Mouse (Mus musculus) ES-E14 (cell line): ENCODE results near the gene Sdc4. TPM values are rescaled to one million over a fixed set of nuclear protein-coding genes. Genes with fewer than 3 reads are reported as not detected.
A peak's percentile ranks its signal among the peaks of the same experiment; 100 is the strongest.

Experiments
- DNase-seq: peaks from one replicate; pipeline ENCODE4 v3.0.0-alpha.2; 2013; ENCODE audit warnings: low read depth, low spot score
- H3K27ac ChIP-seq: 2 replicates; pipeline ENCODE4 v1.5.1; 2012; ENCODE audit warnings: low read depth, mild to moderate bottlenecking, low read length, moderate library complexity, mixed read lengths; ENCODE audit not compliant: poor library complexity, insufficient read depth, severe bottlenecking
- H3K36me3 ChIP-seq: 2 replicates; pipeline ENCODE4 v1.6.1; 2012; ENCODE audit warnings: mild to moderate bottlenecking, low read length, moderate library complexity, mixed read lengths; ENCODE audit not compliant: control insufficient read depth, poor library complexity, insufficient read depth, severe bottlenecking
- H3K4me1 ChIP-seq, 2 experiments: fragments of 150-350 bp in 1 of 2; sonication (generic) in 1 of 2; 2 replicates each; pipeline ENCODE4 v1.6.1; 2012; ENCODE audit warnings: low read length in 2 of 2, mild to moderate bottlenecking in 1 of 2, mixed read lengths in 1 of 2; ENCODE audit not compliant: control insufficient read depth in 2 of 2, insufficient read depth in 2 of 2, poor library complexity in 1 of 2
- H3K4me3 ChIP-seq, 2 experiments: fragments of 150-350 bp in 1 of 2; sonication (generic) in 1 of 2; 2 replicates each; pipeline ENCODE4 v1.5.1; 2012; ENCODE audit warnings: low read length in 2 of 2, low read depth in 1 of 2, mild to moderate bottlenecking in 1 of 2, mixed read lengths in 1 of 2; ENCODE audit not compliant: insufficient read depth in 1 of 2, poor library complexity in 1 of 2, severe bottlenecking in 1 of 2
- H3K9ac ChIP-seq: 2 replicates; pipeline ENCODE4 v1.6.1; 2012; ENCODE audit warnings: low read depth, mild to moderate bottlenecking, low read length, mixed read lengths; ENCODE audit not compliant: poor library complexity, insufficient read depth, severe bottlenecking
- H3K9me3 ChIP-seq: fragments of 150-350 bp; sonication (generic); 2 replicates; pipeline ENCODE4 v1.6.1; 2012; ENCODE audit warnings: low read depth, mild to moderate bottlenecking, low read length; ENCODE audit not compliant: control insufficient read depth, insufficient read depth
- CHD2 ChIP-seq: IDR thresholded peaks from 2 replicates; pipeline ENCODE4 v1.6.1; 2014; ENCODE audit warnings: mild to moderate bottlenecking, low read depth, low read length, inconsistent platforms
- HCFC1 ChIP-seq: IDR thresholded peaks from 2 replicates; pipeline ENCODE4 v1.6.1; 2012; ENCODE audit warnings: low read length, inconsistent platforms, borderline replicate concordance; ENCODE audit not compliant: insufficient read depth
- MAFK ChIP-seq: IDR thresholded peaks from 2 replicates; pipeline ENCODE4 v1.6.1; 2014; ENCODE audit warnings: mild to moderate bottlenecking, low read depth, low read length, inconsistent platforms; ENCODE audit not compliant: insufficient read depth
- ZC3H11A ChIP-seq: IDR thresholded peaks from 2 replicates; pipeline ENCODE4 v1.6.1; 2012; ENCODE audit warnings: low read depth, mild to moderate bottlenecking, inconsistent platforms, low read length, borderline replicate concordance
- ZNF384 ChIP-seq: IDR thresholded peaks from 2 replicates; pipeline ENCODE4 v1.6.1; 2012; ENCODE audit warnings: low read depth, low read length, inconsistent platforms
- in situ Hi-C, 2 experiments: fragments of 600-800 bp; cut with MboI; formaldehyde crosslinking; loops; one replicate each; pipeline ENCODE4 v1.15.1; 2025; ENCODE audit warnings: low sequenced_read_pairs in 2 of 2, inconsistent platforms in 1 of 2; ENCODE audit not compliant: unreplicated experiment in 2 of 2
- total RNA-seq: library from RNA; depleted of rRNA; stranded (reverse); fragments of 300-350 nt; gene quantifications from 2 replicates; pipeline ENCODE4 v1.2.3, GENCODE M21; 2012

Gene Sdc4
- total RNA-seq, 1 experiment: 102 TPM

- Histone ChIP-seq H3K27ac (no peak overlapping the region; the same call in 1 of the 2 replicates), H3K4me1 (peaks cover 4 to 78% of the 10 kb centered on the region in 2 experiments), H3K9ac (peak overlapping the region; percentile 28; the same call in 1 of the 2 replicates), H3K36me3 (peaks cover 5% of the 10 kb centered on the region; the same call in 1 of the 2 replicates), H3K4me3 (no peak overlapping the region), H3K9me3 (no peaks in the 10 kb centered on the region)
- TF ChIP-seq HCFC1 (no peak), ZC3H11A (no peak), ZNF384 (no peak), MAFK (no peak), CHD2 (no peak)
- DNase-seq: no peak
- in situ Hi-C loops: no loop called here
Measured at GRCm38 (mm10) chr2:164436215-164436913, 7.3 kb downstream of the Sdc4 start.

- H3K4me3 ChIP-seq: no peak overlapping the region; a peak in 1 of 4 replicates
- H3K9me3 ChIP-seq: no peaks in the 10 kb centered on the region
- no peak overlapping the region for H3K9ac ChIP-seq
- in situ Hi-C loops: no loop called here
- H3K27ac ChIP-seq: 0 out of 2 replicates have a peak overlapping the region, but pooled peaks have one; percentile 49
- TF ChIP-seq MAFK: no peak
- TF ChIP-seq ZC3H11A: no peak
- no peak for TF ChIP-seq ZNF384
- TF ChIP-seq CHD2: no peak
- TF ChIP-seq HCFC1: no peak
- peaks cover 2% of the 10 kb centered on the region; the same call in 1 of the 2 replicates for H3K36me3 ChIP-seq
- no peak for DNase-seq
- peaks cover 4 to 77% of the 10 kb centered on the region in 2 experiments for H3K4me1 ChIP-seq
Measured at GRCm38 (mm10) chr2:164435216-164436090, 8.2 kb downstream of the Sdc4 start.

GRCm38 (mm10) chr2:164434681-164435080, 9.0 kb downstream of the Sdc4 start:
- DNase-seq: no peak
- H3K27ac ChIP-seq: no peak overlapping the region
- no peaks in the 10 kb centered on the region for H3K9me3 ChIP-seq
- H3K9ac ChIP-seq: no peak overlapping the region
- H3K36me3 ChIP-seq: peaks cover 4% of the 10 kb centered on the region; the same call in 1 of the 2 replicates
- no peak overlapping the region for H3K4me3 ChIP-seq
- no peak for TF ChIP-seq ZNF384
- in situ Hi-C loops: no loop called here
- H3K4me1 ChIP-seq: peaks cover 7 to 72% of the 10 kb centered on the region in 2 experiments

GRCm38 (mm10) chr2:164433278-164433895, 10.3 kb downstream of the Sdc4 start:
- Histone ChIP-seq H3K4me3 (peak overlapping the region in 1 of 2 experiments; percentile 21; a peak in 1 of 4 replicates), H3K9me3 (no peaks in the 10 kb centered on the region), H3K9ac (0 out of 2 replicates have a peak overlapping the region, but pooled peaks have one; percentile 3), H3K36me3 (peaks cover 17% of the 10 kb centered on the region), H3K27ac (no peak overlapping the region; the same call in 1 of the 2 replicates), H3K4me1 (peaks cover 7 to 73% of the 10 kb centered on the region in 2 experiments)
- in situ Hi-C loops: no loop called here
- DNase-seq: no peak
- TF ChIP-seq ZNF384 (no peak), CHD2 (no peak), HCFC1 (no peak), ZC3H11A (no peak), MAFK (no peak)
